Mouse (Mus musculus): ENCODE measurements around the gene Slc27a5. TPM values are rescaled to one million over a fixed set of nuclear protein-coding genes. Genes with fewer than 3 reads are reported as not detected.

Slc27a5 gene
- not detected for total RNA-seq (2021)
- long read RNA-seq, experiment 1, result 0 reads
- long read RNA-seq, experiment 2, result 0 reads

DNA sequence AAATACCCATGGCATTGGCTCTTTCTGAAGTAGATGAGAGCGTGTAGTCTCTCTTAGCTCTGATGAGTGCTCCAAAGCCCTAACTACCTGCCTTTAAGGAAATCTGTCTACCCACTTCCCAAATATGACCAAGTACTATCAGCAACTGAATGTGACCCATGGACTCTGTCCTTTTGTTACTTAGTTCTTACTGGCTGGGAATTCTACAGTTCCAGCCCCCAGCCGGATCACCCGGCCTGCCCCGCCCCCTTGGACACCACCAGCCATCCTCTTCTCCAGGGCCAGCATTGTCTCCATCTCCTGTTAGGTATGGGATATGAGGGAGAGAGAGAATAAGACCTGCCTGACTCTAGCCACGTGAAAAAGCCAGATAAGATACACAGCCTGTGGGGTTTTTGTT is at the start of gene Slc27a5:
Gene Slc27a5, minus strand, starts transcription at position 140 of the 400 bp plus-strand sequence.
- no peak for DNase-seq

DNA sequence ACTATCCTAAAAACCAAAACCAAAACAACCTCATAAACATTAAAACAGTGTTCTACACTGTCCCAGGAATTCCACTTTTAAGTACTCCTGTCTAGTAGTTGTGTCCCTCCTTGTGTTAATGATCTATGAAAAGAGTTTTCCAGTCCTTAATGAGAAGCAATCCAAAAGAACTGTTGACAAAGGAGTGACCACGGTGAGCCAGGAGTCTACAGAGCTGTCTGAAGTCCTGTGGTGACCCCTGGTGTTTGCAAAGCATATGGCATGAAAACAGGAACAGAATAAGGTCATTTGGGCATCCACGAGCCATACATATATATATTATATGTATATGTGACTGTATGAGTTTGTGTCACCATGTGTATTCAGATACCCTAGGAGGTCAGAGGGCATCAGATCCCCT is 48.1 kb upstream of the Slc27a5 start:
- peak; percentile 52 to 79 for DNase-seq

DNA sequence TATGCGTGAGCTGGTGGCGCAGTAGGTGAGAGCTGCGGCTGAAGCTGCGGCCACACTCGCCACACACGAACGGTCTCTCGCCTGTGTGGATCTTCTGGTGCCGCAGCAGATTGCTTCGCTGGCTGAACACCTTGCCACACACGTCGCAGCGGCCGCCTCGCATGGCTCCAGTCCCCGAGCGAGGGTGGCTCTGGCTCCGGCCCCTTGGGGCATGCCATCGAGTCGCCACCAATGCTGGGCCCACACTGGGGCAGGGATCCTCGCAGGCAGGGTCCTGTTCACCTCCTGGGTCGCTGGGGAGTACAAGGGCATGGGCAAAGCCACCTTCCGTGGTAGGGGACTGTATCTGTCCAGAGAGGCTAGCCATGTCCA is 46.2 kb upstream of the Slc27a5 start:
- no peak for DNase-seq

DNA sequence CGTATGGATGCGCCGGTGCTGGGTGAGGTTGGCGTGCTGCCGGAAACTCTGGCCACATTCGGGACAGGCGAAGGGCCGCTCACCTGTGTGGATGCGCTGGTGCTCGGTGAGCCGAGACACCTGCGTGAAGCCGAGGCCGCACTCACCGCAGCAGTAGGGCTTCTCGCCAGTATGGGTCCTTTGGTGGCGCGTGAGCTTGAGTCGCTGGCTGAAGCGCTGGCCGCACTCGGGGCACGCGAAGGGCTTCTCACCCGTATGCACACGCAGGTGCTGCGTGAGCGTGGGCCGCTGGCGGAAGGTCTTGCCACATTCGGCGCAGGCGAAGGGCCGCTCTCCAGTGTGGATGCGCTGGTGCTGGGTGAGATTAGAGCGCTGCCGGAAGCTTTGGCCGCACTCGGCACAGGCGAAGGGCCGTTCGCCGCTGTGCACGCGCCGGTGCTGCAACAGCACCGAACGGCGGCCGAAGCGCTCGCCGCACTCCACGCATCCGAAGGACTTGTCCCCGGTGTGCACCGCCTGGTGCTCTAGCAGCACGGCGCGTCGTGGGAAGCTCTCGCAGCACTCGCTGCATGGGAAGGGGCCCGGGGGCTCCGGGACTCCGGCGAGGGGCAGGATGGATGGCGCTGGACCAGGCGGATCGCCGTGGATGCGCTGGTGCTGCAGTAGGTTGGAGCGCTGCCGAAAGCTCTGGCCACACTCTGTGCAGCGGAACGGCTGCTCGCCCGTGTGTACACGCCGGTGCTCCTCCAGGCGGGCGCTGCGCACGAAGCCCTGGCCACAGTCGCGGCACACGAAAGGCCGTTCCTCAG is 45.7 kb upstream of the Slc27a5 start:
- no peak for DNase-seq

DNA sequence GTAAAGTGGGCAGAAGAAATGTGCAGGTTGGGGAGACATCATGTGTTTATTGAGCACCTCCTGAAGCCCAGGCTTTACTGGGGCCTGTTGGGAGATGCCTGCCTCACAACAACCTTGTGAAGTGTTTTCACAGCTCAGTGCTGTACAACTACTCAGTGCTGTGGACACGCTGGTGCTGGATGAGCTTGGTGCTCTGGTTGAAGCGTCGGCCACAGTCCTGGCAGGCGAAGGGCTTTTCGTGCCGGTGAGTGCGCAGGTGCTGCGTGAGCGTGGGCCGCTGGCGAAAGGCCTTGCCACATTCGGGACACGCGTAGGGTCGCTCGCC is 45.1 kb upstream of the Slc27a5 start:
- DNase-seq, result no peak

DNA sequence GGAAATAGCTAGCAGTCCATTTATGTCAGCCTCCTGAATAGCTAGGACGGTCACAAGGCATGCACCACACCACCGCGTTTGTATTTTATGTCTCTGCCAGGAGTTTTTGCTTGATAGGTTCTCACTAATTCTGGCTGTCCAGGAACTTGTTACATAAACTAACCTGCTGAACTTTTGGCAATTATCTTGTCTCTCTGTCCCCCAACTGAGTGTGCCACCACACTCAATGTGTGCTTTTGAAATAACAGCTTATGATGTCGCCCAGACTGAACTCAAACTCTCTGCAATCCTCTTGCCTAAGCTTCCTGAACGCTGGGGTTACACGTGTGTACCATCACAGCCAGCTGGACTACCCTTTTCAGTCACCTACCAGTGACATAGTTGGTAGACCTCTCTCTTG is 44.5 kb upstream of the Slc27a5 start:
- no peak for DNase-seq

DNA sequence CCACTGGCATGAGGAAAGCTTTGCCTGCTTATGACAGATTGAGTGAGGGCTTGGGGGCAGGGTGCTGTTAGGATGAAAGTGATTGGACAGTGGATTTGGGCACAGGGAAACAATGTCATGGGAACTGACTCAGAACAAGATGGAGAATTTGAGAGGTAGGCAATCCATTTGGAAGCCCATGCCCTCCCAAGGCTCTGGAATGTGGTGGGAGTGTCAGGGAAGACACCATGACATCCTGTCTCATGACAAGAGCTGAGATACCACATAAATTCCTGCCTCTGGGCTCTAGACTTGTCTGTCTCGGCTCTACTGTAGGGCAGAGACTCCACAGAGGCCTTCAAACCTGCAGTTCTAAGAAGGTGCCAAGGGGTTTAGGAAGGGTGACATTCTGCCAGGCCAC is 43.3 kb upstream of the Slc27a5 start:
- DNase-seq, result no peak

DNA sequence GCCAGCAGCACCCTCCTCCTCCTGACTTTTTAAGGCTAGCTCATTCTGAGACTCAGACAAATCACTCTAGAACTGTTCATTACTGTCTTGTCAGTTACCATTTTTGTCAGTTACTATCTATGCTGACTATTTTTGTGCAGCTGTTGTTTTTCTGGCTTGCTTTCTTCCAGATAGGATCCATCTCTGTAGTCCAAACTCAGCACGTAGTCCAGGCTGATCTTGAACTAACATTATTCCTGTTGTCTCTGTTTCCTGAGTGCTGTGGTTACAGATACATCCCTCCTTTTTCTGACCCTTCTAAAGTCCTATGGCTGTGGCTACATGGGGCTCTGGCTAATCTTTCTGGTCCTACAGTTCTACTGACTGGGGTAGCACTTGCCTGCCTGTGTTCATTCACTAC is 41.2 kb upstream of the Slc27a5 start:
- DNase-seq, result no peak

DNA sequence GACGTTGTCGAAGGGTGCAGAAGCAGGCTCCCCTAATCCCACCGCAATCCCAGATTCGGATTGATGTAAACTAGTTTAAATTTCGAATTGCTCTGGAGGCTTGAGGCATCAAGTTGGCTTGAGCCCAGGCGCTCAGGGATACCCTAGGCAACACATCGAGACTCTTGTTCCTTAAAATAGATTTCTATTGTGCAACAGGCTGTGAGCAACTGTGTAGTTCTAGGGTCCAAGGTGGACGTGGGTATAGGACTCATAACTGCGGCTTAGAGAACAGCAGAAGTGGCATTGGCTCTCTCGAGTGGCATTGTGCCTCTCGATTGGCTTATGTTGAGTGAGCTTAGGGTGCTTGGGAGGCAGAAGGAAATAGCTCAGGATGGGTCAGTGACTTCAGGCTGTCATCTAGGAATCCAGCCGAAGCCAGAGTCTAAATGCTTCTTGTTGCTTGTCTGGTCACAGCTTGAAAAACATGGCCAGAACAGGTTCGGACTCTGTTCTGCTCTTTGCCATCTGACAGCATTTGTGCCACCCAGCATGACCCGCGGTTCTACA is 40.7 kb upstream of the Slc27a5 start:
- peak in 1 of 2 experiments; percentile 25 for DNase-seq

DNA sequence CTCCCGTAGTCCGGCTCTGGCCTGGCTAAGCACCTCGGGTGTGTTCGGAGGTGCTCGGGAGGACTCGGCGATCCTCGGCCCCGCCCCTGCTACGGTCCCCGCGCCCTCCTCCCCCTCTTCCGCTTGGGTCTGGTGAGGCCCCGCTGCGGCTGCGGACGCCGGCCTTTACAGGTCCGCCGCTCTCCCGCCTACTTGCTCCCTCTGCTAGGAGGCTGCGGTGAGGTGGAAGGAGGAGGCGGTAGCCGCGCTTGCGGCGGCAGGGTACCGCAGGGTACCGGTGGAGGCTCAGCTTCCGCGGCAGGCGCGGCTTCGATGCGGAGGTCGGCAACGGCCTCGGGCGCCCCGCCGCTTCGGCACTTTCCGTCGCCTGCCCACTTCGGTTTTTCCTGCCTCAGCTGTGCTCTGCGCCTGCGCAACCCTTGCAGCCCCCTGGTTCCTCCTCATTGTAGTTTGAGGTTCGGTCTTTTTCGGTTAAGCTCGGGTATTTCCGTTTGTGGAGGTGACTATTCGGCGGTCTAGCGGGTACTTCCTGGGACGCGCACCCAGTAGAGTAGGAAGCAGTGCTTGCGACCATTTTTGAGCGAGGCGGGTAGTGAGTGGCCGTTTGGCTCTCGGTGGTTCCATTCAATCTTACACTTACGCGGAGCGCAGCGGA is 40.0 kb upstream of the Slc27a5 start, which contains the start of gene Ube2m:
Gene Ube2m, minus strand, starts transcription at position 375 of the 655 bp plus-strand sequence.
- DNase-seq, result peak; percentile 98 to 99

DNA sequence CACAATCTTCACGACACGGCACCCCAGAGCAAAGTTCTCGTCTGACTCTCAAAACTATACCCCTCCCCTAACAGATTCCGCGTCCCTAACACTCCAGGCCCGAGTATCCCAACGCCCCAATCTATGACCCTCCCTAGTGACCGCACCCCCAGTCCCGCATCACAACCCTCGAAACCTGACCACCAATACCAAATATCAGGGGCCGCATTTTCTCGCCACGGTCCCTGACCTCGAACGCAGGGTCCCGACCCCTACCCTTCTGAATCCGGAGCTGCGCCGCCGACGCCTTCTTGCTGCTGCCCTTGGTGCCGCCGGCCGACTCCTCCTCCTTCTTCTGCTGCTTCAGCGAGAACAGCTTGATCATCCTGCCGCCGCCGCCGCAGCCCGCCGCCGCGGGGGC is 39.4 kb upstream of the Slc27a5 start:
- DNase-seq, result no peak

DNA sequence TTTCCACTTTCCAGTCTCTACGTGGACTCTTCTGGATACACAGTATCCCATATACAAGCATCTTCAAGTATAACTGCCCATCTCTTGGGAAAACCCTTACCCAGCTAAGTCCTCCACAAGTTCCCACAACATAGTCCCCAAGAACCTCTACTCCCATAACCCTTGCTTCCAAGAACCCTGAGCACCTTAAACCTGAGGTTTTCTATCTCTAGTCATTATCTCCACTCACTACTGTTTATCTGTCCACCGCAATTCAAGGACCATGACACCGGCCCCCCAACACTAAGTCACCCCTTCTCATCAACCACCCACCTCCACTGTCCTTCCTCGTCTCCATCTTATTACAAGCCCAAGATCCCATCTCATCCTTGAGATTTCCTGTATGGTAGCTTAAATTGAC is 38.8 kb upstream of the Slc27a5 start:
- DNase-seq, result no peak

DNA sequence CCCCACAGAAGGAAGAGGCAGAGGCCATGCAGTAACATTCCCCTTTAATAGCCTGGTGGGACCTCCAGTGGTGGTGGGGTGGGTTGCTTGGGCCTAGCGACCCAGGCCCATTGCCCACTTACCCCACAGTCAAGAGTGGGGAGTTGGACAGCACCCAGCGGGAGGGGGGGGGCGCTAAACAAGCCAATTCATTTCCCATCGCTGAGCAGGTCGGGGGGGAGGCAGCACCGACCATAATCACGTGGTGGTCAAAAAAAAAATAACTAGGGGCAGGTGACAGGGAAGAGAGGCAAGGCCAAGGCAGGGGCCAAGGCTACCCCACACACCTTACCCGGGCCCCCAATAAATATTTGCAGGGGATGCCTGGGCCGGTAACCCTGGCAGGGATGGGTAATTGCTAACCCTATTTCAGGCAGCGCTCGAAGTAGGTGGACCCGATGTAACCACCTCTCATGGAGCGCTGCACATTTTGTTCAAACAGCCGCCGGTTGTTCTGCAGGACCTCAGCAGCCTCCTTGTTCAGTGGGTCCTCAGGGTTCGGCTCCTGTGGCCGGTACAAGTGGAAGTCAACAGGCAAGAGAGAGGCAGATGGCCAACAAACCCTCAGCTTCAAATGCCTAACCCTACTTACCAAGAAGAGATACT is 37.3 kb upstream of the Slc27a5 start:
- no peak for DNase-seq

DNA sequence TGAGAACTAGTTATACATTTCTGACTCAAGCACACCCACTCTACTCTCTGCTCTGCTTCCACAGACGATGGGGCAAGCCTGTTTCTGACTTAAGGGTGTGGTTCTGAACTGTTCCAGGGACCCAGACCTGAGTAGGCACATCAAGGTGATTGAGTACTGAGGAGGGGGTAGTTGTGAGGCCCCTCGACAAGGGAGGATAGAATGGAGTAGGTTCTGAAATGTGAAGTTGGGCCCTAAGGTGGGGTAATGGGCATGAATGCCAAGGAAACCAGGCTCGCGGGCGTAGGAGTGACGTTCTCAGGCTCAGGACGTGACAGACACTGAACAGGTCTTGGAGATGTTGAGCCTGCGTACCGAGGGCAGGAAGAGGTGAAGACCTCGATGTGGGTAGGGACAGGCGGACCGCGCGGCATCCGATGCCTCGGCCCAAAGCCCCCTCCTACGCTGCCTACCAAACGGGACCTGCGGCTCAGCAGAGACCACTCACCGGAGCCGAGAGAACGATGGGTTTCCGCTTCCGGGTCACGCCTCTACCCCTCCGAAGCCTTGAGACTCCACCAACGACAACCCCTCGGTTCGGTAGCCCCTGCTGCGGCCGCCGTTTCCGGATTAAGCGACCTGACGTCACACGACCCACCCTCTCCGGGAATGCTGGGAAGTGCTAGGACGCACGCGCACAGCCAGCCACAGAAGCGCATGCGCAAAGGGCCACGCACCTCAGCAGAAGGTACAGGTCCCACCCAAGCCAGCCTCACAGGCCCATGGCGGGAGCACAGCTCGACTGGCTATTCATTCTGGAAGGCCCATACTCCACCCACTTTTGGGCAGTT is 36.4 kb upstream of the Slc27a5 start, which contains the start of gene Chmp2a:
Gene Chmp2a, minus strand, starts transcription at position 660 of the 830 bp plus-strand sequence.
- peak; percentile 98 to 99 for DNase-seq

DNA sequence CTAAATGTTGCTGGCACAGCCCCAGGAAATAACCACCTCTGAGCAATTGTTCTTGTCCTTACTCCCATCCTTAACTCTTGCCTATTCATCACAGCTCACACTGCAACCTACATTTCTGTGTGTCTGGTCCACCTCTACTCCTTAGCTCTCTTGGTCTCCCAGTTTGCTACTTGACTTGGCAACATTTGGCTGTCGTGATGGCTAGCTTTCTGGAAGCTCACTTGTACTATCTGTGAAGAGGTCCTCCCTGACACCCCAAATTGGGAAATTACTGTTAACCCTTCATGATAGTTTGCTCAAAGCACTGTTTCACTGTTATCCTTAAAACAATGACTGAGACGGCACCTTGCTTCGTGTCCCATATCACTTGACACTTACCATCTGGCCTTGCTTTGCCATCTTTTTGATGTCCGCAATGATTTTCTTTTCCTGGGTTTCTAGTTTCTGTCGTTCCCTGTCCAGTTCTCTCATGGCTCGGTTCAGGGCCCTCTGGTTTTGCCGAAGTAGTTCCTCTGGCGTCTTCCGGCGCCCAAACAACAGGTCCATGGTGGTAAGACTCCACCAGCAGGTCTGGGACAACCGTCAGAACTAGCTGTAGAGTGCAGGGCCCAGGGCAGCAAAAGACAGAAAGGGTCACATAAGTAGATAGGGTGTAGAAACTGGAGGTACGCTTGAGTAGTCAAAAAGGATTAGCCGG is 35.6 kb upstream of the Slc27a5 start:
- DNase-seq, result no peak

DNA sequence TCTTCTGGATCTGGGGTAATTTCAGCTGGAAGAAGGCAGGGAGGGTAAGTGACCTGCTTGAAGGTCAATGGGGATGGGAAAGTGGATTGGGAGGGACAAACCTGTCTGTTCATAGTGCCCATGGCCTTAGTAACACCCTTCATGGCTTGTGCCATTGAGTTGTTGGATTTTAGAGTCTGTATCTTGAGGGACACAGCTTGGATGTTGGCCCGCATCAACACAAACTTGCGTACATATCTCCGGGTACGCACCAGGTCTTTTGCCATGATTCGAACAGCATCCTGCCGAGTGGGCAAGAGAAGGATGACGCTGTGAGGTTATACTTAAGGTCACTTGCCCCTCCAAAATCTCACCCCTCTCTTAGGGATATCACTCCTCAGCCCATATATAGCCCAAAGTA is 34.5 kb upstream of the Slc27a5 start:
- DNase-seq, result no peak

DNA sequence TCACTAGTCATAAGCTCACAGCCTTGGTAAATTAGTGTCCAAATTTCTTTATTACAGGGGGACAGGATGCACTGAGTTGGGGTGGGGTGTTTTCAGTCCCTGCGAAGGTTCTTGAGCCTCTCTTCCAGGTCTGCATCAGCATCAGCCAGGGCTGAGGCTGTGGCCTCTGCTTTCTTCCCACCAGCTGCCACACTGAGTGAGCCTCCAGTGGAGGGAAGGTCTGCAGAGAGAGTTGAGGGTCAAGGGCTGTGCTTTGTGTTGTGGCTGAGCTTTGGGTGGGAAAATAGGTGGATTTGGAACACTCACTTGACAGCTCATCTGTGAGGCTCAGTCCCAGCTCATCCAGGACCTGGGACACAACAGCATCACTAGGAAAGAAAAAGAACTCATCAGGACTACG is 34.0 kb upstream of the Slc27a5 start:
- no peak for DNase-seq

DNA sequence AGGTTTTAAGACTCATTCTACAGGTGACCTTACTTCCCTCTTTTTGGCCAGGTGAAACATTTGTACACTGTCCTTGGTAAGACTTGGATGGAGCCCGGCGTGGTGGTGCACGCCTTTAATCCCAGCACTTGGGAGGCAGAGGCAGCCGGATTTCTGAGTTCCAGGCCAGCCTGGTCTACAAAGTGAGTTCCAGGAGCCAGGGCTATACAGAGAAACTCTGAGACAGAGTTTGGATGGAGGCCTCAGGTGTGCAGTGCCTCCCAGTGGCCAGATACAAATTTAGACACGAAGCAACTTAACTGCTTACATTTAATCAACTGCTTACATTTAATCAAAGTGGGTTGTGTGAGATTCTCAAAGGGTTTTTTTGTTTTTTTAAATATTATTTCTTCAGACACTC is 33.1 kb upstream of the Slc27a5 start:
- no peak for DNase-seq

DNA sequence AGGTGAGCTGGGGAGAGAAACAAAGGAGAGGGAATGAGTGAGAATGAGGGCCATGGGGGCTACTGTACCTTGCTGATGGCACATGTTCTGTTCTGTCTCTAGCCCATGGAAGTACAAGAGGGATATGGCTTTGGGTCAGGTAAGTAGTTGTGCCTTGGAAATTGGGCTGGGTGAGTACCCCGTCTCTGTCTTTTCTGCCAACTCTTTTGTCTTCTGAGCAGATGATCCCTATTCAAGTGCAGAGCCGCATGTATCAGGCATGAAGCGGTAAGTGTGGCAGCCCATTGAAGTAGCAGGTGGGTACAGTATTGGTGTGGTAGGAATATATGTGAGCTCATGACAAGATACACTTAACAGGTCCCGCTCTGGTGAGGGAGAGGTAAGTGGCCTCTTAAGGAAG is 31.0 kb upstream of the Slc27a5 start:
- no peak for DNase-seq

DNA sequence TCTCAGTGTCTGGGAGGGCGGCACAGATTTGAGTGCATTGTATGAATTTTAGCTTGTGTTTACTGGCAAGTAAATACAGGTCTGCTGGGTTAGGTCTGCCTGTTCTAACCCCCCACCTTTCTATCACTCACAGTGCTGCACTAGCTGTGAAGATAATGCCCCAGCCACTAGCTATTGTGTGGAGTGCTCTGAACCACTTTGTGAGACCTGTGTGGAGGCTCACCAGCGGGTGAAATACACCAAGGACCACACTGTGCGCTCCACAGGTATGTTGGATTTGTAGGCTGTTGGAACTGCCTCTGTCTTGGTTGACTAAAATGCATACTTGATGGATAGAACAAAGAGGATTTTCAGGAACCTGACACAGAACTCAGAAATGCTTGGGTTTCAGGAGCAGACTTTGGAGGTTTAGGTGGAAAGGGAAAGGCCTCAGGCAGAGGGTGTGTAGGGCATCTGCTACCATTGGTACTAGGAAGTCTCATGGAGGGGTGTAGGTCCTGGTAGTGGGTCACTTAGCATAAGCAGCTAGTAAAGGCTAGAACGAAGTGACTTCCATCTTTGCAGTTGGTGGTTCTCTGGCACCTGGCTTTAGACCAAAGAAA is 27.6 kb upstream of the Slc27a5 start:
- no peak for DNase-seq

DNA sequence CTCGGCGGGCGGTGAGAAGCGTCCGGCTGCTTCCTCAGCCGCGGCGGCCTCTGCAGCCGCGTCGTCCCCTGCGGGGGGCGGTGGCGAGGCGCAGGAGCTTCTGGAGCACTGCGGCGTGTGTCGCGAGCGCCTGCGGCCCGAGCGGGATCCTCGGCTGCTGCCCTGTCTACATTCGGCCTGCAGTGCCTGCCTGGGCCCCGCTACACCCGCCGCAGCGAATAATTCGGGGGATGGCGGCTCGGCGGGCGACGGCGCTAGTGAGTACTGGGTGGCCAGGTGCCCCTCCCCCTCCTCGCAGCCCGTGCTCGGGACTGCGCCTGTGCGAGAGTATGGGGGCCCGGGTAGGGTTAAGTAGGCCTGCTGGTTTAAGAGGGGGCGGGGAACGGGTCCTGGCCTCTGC is 26.8 kb upstream of the Slc27a5 start:
- DNase-seq, result peak; percentile 56 to 66

Measured in heart, adult 18-20 months (tissue).